ENCODE assay signal across 14 mouse cellular contexts in genomic region chr10:56754546-56755175, GRCm38 (mm10).
DNase-seq lines count a peak whose midpoint lies in the region; ATAC-seq and TF ChIP-seq lines count a peak whose summit lies in the region.
"Had no signal": no experiment of that assay in that cellular context is flagged by ENCODE, and none has a peak within 500 bp of the region (broad histone marks: within the 10 kb centered on the region; RNA-seq: fewer than 3 reads in every experiment).

No protein-coding gene starts in this region.

- H3K9ac ChIP-seq in heart, embryonic 15.5 days, result no peak overlapping the region
- no peak overlapping the region for H3K9ac ChIP-seq in intestine, postnatal 0 days (ENCODE audit: low read depth, low read length)
- H3K9ac ChIP-seq: hindbrain, embryonic 12.5 days; midbrain, embryonic 12.5 days had no signal

- H3K9me3 ChIP-seq in heart, embryonic 15.5 days (replicated peaks), result no peaks in the 10 kb centered on the region
- no peaks in the 10 kb centered on the region for H3K9me3 ChIP-seq in intestine, postnatal 0 days (ENCODE audit: control insufficient read depth)
- H3K9me3 ChIP-seq: hindbrain, embryonic 12.5 days; limb, embryonic 10.5 days; midbrain, embryonic 12.5 days had no signal

- ATAC-seq in heart, embryonic 15.5 days (replicated peaks; ENCODE audit: insufficient number of reproducible peaks, insufficient read depth, low FRiP score, low read depth), result no peak
- no peak for ATAC-seq in inflammation-experienced regulatory T-cells, adult 6 months
- no peak for ATAC-seq in intestine, postnatal 0 days

- no peaks in the 10 kb centered on the region for H3K36me3 ChIP-seq in heart, embryonic 15.5 days
- no peaks in the 10 kb centered on the region for H3K36me3 ChIP-seq in intestine, postnatal 0 days (ENCODE audit: control insufficient read depth, insufficient read depth)
- H3K36me3 ChIP-seq: hindbrain, embryonic 12.5 days; limb, embryonic 10.5 days; midbrain, embryonic 12.5 days had no signal

- WGBS in heart, embryonic 15.5 days, result 70% methylated on average over 11 of the region's 11 CpGs
- WGBS in intestine, postnatal 0 days, result 66% methylated on average over 11 of the region's 11 CpGs

- no peak overlapping the region for H3K4me3 ChIP-seq in heart, embryonic 15.5 days
- no peak overlapping the region for H3K4me3 ChIP-seq in intestine, postnatal 0 days (ENCODE audit: low read depth, low read length)
- H3K4me3 ChIP-seq: erythroblast, embryonic 14.5 days; hindbrain, embryonic 12.5 days; limb, embryonic 10.5 days; midbrain, embryonic 12.5 days had no signal

- H3K4me1 ChIP-seq in heart, embryonic 15.5 days (replicated peaks), result peaks cover 6% of the 10 kb centered on the region; the same call in 1 of the 2 replicates
- no peaks in the 10 kb centered on the region for H3K4me1 ChIP-seq in intestine, postnatal 0 days (replicated peaks; ENCODE audit: control insufficient read depth, insufficient read depth, low read length)
- H3K4me1 ChIP-seq: hindbrain, embryonic 12.5 days; limb, embryonic 10.5 days had no signal

- no peaks in the 10 kb centered on the region for H3K27me3 ChIP-seq in heart, embryonic 15.5 days
- H3K27me3 ChIP-seq in intestine, postnatal 0 days (replicated peaks; ENCODE audit: control insufficient read depth, insufficient read depth, low read length), result no peaks in the 10 kb centered on the region
- H3K27me3 ChIP-seq: hindbrain, embryonic 12.5 days; midbrain, embryonic 12.5 days had no signal

- DNase-seq in cerebellum, postnatal 10 days, result peak; percentile 1 to 4
- DNase-seq in cerebellum, postnatal 4 days (ENCODE audit: low spot score in 2 of 2), result no peak
- DNase-seq in adrenal gland, adult 2 months, result peak; percentile 10
- DNase-seq in kidney, postnatal 10 days, result peak; percentile 43
- no peak for DNase-seq in thymus, postnatal 0 days (ENCODE audit: low spot score)
- DNase-seq: layer of hippocampus, adult 9-11 months; retina, postnatal 1 day had no signal

- no peak for TF ChIP-seq CTCF in intestine, postnatal 0 days (IDR thresholded peaks at IDR 0.05; ENCODE audit: low read depth)

- H3K27ac ChIP-seq in heart, embryonic 15.5 days, result peak overlapping the region; percentile 7; the same call in 1 of the 2 replicates
- H3K27ac ChIP-seq in intestine, postnatal 0 days (ENCODE audit: low read depth, low read length), result no peak overlapping the region
- H3K27ac ChIP-seq: hindbrain, embryonic 12.5 days; limb, embryonic 10.5 days; midbrain, embryonic 12.5 days had no signal

- no peak overlapping the region for H3K4me2 ChIP-seq in heart, embryonic 15.5 days
- no peak overlapping the region for H3K4me2 ChIP-seq in intestine, postnatal 0 days (replicated peaks; ENCODE audit: low read depth)
- H3K4me2 ChIP-seq: hindbrain, embryonic 12.5 days; midbrain, embryonic 12.5 days had no signal

Comparison
In these comparisons a context has a peak if more than half of its experiments do, and no peak if none do; other contexts are left out.
1. DNase-seq: peak in cerebellum, postnatal 10 days (2 of 2), adrenal gland, adult 2 months (single experiment) and kidney, postnatal 10 days (single experiment); none in cerebellum, postnatal 4 days (0 of 2) and thymus, postnatal 0 days (single experiment).